Mouse (Mus musculus) brown adipose tissue, adult 24 weeks (tissue): ENCODE data around the gene Peg3. TPM values are rescaled to one million over a fixed set of nuclear protein-coding genes. Genes with fewer than 3 reads are reported as not detected.

ENCODE experiments used
- H3K27ac ChIP-seq: fragments of 200-500 bp; replicated peaks from 2 replicates; pipeline ENCODE4 v1.5.1; 2012; ENCODE audit warnings: low read depth, mild to moderate bottlenecking, low read length
- H3K4me1 ChIP-seq: fragments of 200-500 bp; 2 replicates; pipeline ENCODE4 v1.6.1; 2012; ENCODE audit warnings: low read length, mixed read lengths; ENCODE audit not compliant: control insufficient read depth, insufficient read depth, insufficient read length
- H3K4me3 ChIP-seq: fragments of 200-500 bp; 2 replicates; pipeline ENCODE4 v1.5.1; 2012; ENCODE audit warnings: low read depth, mild to moderate bottlenecking, low read length, moderate library complexity; ENCODE audit not compliant: insufficient read depth
- polyA plus RNA-seq: library from polyadenylated mRNA; stranded (reverse); fragments of >200 nt; gene quantifications from 2 replicates; pipeline ENCODE4 v1.2.4, GENCODE M21; 2012; ENCODE audit not compliant: missing spikeins, insufficient read depth, insufficient read length

Gene Peg3
- polyA plus RNA-seq, 1 experiment = 8.2 TPM

DNA sequence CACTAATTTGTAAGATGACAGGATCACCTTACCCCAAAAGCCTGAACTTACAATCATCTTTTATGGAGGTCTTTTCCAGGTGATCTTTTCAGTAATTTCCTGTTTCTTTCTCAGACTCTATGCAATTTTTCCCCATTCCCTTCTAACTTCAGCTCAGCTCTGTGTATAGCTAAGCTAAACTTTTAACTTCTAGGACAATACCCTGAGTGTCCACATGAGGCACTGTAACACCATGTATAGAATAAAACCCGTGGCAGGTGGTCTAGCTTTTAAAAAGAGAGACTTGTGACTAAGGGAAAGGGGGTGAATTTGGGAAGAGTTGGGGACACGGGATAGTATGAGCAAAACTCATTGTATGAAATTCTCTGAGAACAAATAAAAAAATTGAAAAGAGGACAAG is 70.6 kb downstream of the Peg3 start:
- no peak overlapping the region for H3K4me3 ChIP-seq
- no peak overlapping the region for H3K27ac ChIP-seq
- H3K4me1 ChIP-seq = no peaks in the 10 kb centered on the region

DNA sequence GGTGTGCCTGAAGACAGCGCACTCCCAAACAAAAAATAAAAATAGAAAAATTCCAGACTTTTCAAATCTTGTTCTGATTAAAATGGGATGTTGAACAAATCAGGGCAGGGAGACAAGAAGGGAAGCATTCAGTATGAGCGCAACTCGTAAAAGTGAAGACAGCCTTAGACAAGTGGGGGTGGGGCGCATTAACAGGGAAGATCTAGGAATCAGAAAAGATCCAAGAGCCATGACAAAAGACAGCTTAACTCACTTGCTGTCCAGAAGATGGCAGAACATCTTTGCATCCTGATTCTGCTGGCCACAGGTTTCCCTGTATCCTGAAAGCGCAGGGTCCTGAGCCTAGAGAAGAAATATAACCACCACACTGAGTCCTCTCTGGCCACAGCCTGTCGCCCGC is 71.6 kb downstream of the Peg3 start:
- Histone ChIP-seq H3K4me1 (no peaks in the 10 kb centered on the region), H3K27ac (no peak overlapping the region)

More for the DNA sequence above, 71.6 kb downstream of the Peg3 start:
- H3K4me3 ChIP-seq = no peak overlapping the region

Other genes starting within 250 kb of the Peg3 start
- gene Olfr5, start 243.5 kb downstream of the Peg3 start, polyA plus RNA-seq = not detected in 2 replicates
- not detected in 2 replicates for gene Olfr1347, start 230.7 kb downstream of the Peg3 start, polyA plus RNA-seq
- gene Olfr1348, start 221.7 kb downstream of the Peg3 start, polyA plus RNA-seq = not detected in 2 replicates
- not detected in 2 replicates for gene Olfr1349, start 207.5 kb downstream of the Peg3 start, polyA plus RNA-seq
- not detected in 2 replicates for gene Olfr1350, start 165.6 kb downstream of the Peg3 start, polyA plus RNA-seq
- gene Zim1, start 34.0 kb downstream of the Peg3 start, polyA plus RNA-seq = 0.52 TPM in 1 of 2 replicates, not detected in the other
- not detected in 2 replicates for gene Usp29, start 147 bp upstream of the Peg3 start, polyA plus RNA-seq